Mouse (Mus musculus) Patski (cell line): Measurements from ENCODE around the gene Sectm1b. TPM values are rescaled to one million over a fixed set of nuclear protein-coding genes. Genes with fewer than 3 reads are reported as not detected.
"Not testable (repeated sequence)": the region's sequence is repeated elsewhere in the genome, so short reads cannot be mapped to it uniquely, and the experiment has no call there.

Source experiments
- ATAC-seq: fragments of 100-300 bp; one replicate; pipeline ENCODE4 v1.8.0; 2021
- CTCF ChIA-PET: fragments of 350-600 bp; sonication (Branson Sonifier 250); formaldehyde crosslinking; loops from one replicate; lab custom pipeline; 2022; ENCODE audit warnings: inconsistent platforms; lab: Charles Lee
- POLR2A ChIA-PET: fragments of 350-600 bp; sonication (Branson Sonifier 250); formaldehyde crosslinking; loops from one replicate; lab custom pipeline; 2022; ENCODE audit warnings: antibody characterized with exemption, inconsistent platforms; lab: Charles Lee
- DNase-seq: peaks from one replicate; pipeline ENCODE4 v3.0.0-alpha.2; 2011; ENCODE audit warnings: low read depth, low spot score
- H3K27me3 ChIP-seq: fragments of 371-371 bp; one replicate; pipeline ENCODE4 v1.5.1; 2021
- CTCF ChIP-seq: fragments of 100-300 bp; IDR thresholded peaks from one replicate; pipeline ENCODE4 v1.5.1; 2021
- in situ Hi-C: fragments of 300-500 bp; cut with MboI; formaldehyde crosslinking; loops from 3 replicates; pipeline ENCODE4 v1.11.1; 2018; ENCODE audit warnings: low pct_unique_long_range_greater_than_20kb, mixed read lengths
- polyA plus RNA-seq: library from polyadenylated mRNA; unstranded; gene quantifications from one replicate; pipeline ENCODE4 v1.2.3, GENCODE M21; 2021

The Sectm1b gene
- polyA plus RNA-seq, 1 experiment from 2014 or later: 1.9 TPM

GRCm38 (mm10) chr11:121053536-121053935 lies 9.8 kb downstream of the Sectm1b start:
- peak; percentile 91 for TF ChIP-seq CTCF
- CTCF ChIA-PET: interaction anchor here (0.6 to 2.1 kb wide), 12 partner anchors 10 to 230 kb away, joined by 3 to 22 read pairs (median 4); partner anchors contain the start of genes Sectm1a and Sectm1b
- POLR2A ChIA-PET: no interaction called here
- H3K27me3 ChIP-seq: peaks cover 6% of the 10 kb centered on the region
- in situ Hi-C loops: no loop called here
- ATAC-seq (peak; percentile 44), DNase-seq (peak; percentile 53)

- ChIA-PET CTCF (no interaction called here), POLR2A (no interaction called here)
- DNase-seq (no peak), ATAC-seq (no peak)
- TF ChIP-seq CTCF: no peak
- peaks cover 6% of the 10 kb centered on the region for H3K27me3 ChIP-seq
- in situ Hi-C loops: no loop called here
Measured at GRCm38 (mm10) chr11:121052387-121052786, 11.0 kb downstream of the Sectm1b start.

GRCm38 (mm10) chr11:121051793-121052192 lies 11.6 kb downstream of the Sectm1b start:
- POLR2A ChIA-PET: no interaction called here
- TF ChIP-seq CTCF: no peak
- DNase-seq (no peak), ATAC-seq (no peak)
- peaks cover 6% of the 10 kb centered on the region for H3K27me3 ChIP-seq
- in situ Hi-C loops: no loop called here
- CTCF ChIA-PET: no interaction called here

GRCm38 (mm10) chr11:121049840-121050239 lies 13.5 kb downstream of the Sectm1b start:
- CTCF ChIA-PET: interaction anchor here (1.3 kb wide), 1 partner anchor 9 kb away, joined by 6 read pairs; no protein-coding TSS in a partner anchor
- DNase-seq (no peak), ATAC-seq (no peak)
- peaks cover 6% of the 10 kb centered on the region for H3K27me3 ChIP-seq
- TF ChIP-seq CTCF: no peak
- POLR2A ChIA-PET: no interaction called here
- in situ Hi-C loops: no loop called here

GRCm38 (mm10) chr11:121047826-121048399 lies 15.5 kb downstream of the Sectm1b start:
- DNase-seq (no peak), ATAC-seq (no peak)
- peak; percentile 71 for TF ChIP-seq CTCF
- H3K27me3 ChIP-seq: peaks cover 6% of the 10 kb centered on the region
- CTCF ChIA-PET: interaction anchor here (0.7 to 1.6 kb wide), 3 partner anchors 31 to 142 kb away, joined by 3 to 7 read pairs (median 4); no protein-coding TSS in a partner anchor
- POLR2A ChIA-PET: interaction anchor here (0.6 kb wide), 1 partner anchor 105 kb away, joined by 3 read pairs; no protein-coding TSS in a partner anchor
- in situ Hi-C loops: no loop called here

GRCm38 (mm10) chr11:121045286-121045685 lies 18.1 kb downstream of the Sectm1b start:
- POLR2A ChIA-PET: no interaction called here
- ATAC-seq (no peak), DNase-seq (no peak)
- in situ Hi-C loops: no loop called here
- TF ChIP-seq CTCF: no peak
- H3K27me3 ChIP-seq: peaks cover 4% of the 10 kb centered on the region
- CTCF ChIA-PET: no interaction called here

- CTCF ChIA-PET: interaction anchor here (2.4 kb wide), 1 partner anchor 10 kb away, joined by 12 read pairs; no protein-coding TSS in a partner anchor
Measured at GRCm38 (mm10) chr11:121043025-121043424, 20.3 kb downstream of the Sectm1b start.

GRCm38 (mm10) chr11:121042480-121042879 lies 20.9 kb downstream of the Sectm1b start:
- DNase-seq (no peak), ATAC-seq (no peak)
- POLR2A ChIA-PET: interaction anchor here (0.6 kb wide), 1 partner anchor 26 kb away, joined by 3 read pairs; no protein-coding TSS in a partner anchor
- peaks cover 17% of the 10 kb centered on the region for H3K27me3 ChIP-seq
- CTCF ChIA-PET: interaction anchor here (2.4 kb wide), 1 partner anchor 11 kb away, joined by 12 read pairs; no protein-coding TSS in a partner anchor
- in situ Hi-C loops: loop anchor here (5.0 kb wide), 1 partner anchor 140 kb away; no protein-coding TSS in a partner anchor
- TF ChIP-seq CTCF: no peak

More at GRCm38 (mm10) chr11:121043025-121043424, 20.3 kb downstream of the Sectm1b start:
- DNase-seq, POLR2A ChIA-PET, ATAC-seq: not testable (repeated sequence)
- in situ Hi-C loops: loop anchor here (5.0 kb wide), 1 partner anchor 141 kb away; no protein-coding TSS in a partner anchor
- H3K27me3 ChIP-seq: peaks cover 12% of the 10 kb centered on the region

GRCm38 (mm10) chr11:121041636-121042035 lies 21.7 kb downstream of the Sectm1b start:
- H3K27me3 ChIP-seq: peaks cover 22% of the 10 kb centered on the region
- in situ Hi-C loops: loop anchor here (5.0 kb wide), 1 partner anchor 139 kb away; no protein-coding TSS in a partner anchor
- CTCF ChIA-PET: interaction anchor here (0.7 to 1.7 kb wide), 11 partner anchors 8 to 219 kb away, joined by 3 to 6 read pairs (median 4); no protein-coding TSS in a partner anchor

GRCm38 (mm10) chr11:121041212-121041611 lies 22.2 kb downstream of the Sectm1b start:
- in situ Hi-C loops: loop anchor here (5.0 kb wide), 1 partner anchor 139 kb away; no protein-coding TSS in a partner anchor
- CTCF ChIA-PET: interaction anchor here (0.7 to 1.7 kb wide), 14 partner anchors 9 to 219 kb away, joined by 3 to 6 read pairs (median 4); no protein-coding TSS in a partner anchor
- peak; percentile 81 for ATAC-seq
- DNase-seq: peak; percentile 69
- H3K27me3 ChIP-seq: peaks cover 22% of the 10 kb centered on the region
- POLR2A ChIA-PET: interaction anchor here (0.6 kb wide), 1 partner anchor 21 kb away, joined by 4 read pairs; no protein-coding TSS in a partner anchor
- peak; percentile 93 for TF ChIP-seq CTCF

More at GRCm38 (mm10) chr11:121041636-121042035, 21.7 kb downstream of the Sectm1b start:
- TF ChIP-seq CTCF: no peak
- ATAC-seq: no peak
- POLR2A ChIA-PET: interaction anchor here (0.6 to 0.7 kb wide), 3 partner anchors 22 to 331 kb away, joined by 3 to 4 read pairs (median 4); no protein-coding TSS in a partner anchor
- no peak for DNase-seq
